Mouse (Mus musculus): ENCODE results near the gene Dnm3. TPM values are rescaled to one million over a fixed set of nuclear protein-coding genes. Genes with fewer than 3 reads are reported as not detected.

Gene Dnm3
- total and polyA plus RNA-seq, 3 experiments: not detected

DNA sequence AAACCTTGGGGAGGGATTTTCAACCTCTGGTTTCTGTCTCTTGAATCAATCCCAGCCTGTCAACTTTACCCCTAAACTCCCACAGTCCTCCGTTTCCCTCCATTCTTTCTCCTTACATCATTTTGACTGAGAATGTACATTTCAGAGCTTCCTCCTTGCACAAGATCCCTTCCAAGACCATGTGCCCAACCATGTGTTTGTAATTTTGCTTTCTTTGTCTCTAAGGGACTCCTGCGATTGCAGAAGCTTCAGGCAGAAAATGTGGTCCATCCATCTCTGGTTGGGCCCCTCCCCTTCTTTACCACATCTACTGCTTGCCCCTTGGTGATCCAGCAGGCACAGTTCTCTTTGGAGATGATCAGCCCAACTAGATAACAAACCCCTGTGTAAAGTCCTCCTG is 165.2 kb downstream of the Dnm3 start:
- DNase-seq (ENCODE audit: low read depth, low spot score): no peak
- no peak overlapping the region for H3K9ac ChIP-seq (ENCODE audit: control insufficient read depth, low read depth, low read length, poor library complexity, severe bottlenecking)
- TF ChIP-seq KAT2A (conservative IDR thresholded peaks at IDR 0.05; ENCODE audit: low read depth, low read length) (no peak), NRF1 (IDR thresholded peaks at IDR 0.05; ENCODE audit: insufficient read depth, low read depth, low read length, poor library complexity, severe bottlenecking) (no peak), ZMIZ1 (IDR thresholded peaks at IDR 0.05; ENCODE audit: low read depth, low read length) (no peak), TBP (IDR thresholded peaks at IDR 0.05; ENCODE audit: low read depth, low read length) (no peak), SIN3A (IDR thresholded peaks at IDR 0.05; ENCODE audit: low read length) (no peak), BHLHE40 (IDR thresholded peaks at IDR 0.05; ENCODE audit: borderline replicate concordance, low read depth, low read length) (no peak), MYC (IDR thresholded peaks at IDR 0.05; ENCODE audit: low read depth, low read length) (no peak), MAFK (IDR thresholded peaks at IDR 0.05; ENCODE audit: borderline replicate concordance, low read depth, low read length) (no peak), TCF12 (IDR thresholded peaks at IDR 0.05; ENCODE audit: low read depth, low read length) (no peak), NELFE (IDR thresholded peaks at IDR 0.05; ENCODE audit: low read depth, low read length) (no peak), RCOR1 (IDR thresholded peaks at IDR 0.05; ENCODE audit: low read depth, low read length) (no peak), SMC3 (IDR thresholded peaks at IDR 0.05; ENCODE audit: low read depth, low read length) (no peak), CHD2 (IDR thresholded peaks at IDR 0.05; ENCODE audit: low read length) (no peak), CTCF (IDR thresholded peaks at IDR 0.05 in 2 of 3, conservative IDR thresholded peaks at IDR 0.05 in 1 of 3; ENCODE audit: control insufficient read depth in 1 of 3, insufficient read depth in 1 of 3, low read depth in 2 of 3, low read length in 3 of 3, poor library complexity in 1 of 3, severe bottlenecking in 1 of 3) (no peak)
- H3K27ac ChIP-seq (ENCODE audit: control insufficient read depth, low read depth, low read length): no peak overlapping the region
- H3K4me3 ChIP-seq (ENCODE audit: control insufficient read depth in 1 of 2, insufficient read depth in 1 of 2, low read depth in 2 of 2, low read length in 2 of 2): no peak overlapping the region
- no peaks in the 10 kb centered on the region for H3K9me3 ChIP-seq (replicated peaks; ENCODE audit: insufficient read depth, low read length)
- no peaks in the 10 kb centered on the region for H3K36me3 ChIP-seq (ENCODE audit: control insufficient read depth in 1 of 2, insufficient read depth in 2 of 2, low read length in 2 of 2)
- H3K79me2 ChIP-seq (ENCODE audit: control insufficient read depth, insufficient read depth, low read length, poor library complexity): no peaks in the 10 kb centered on the region
- H3K27me3 ChIP-seq (ENCODE audit: control insufficient read depth in 1 of 2, insufficient read depth in 2 of 2, low read length in 2 of 2): no peaks in the 10 kb centered on the region; a peak in 1 of 4 replicates
- H3K4me1 ChIP-seq (ENCODE audit: control insufficient read depth in 1 of 2, insufficient read depth in 2 of 2, low read length in 2 of 2): no peaks in the 10 kb centered on the region

DNA sequence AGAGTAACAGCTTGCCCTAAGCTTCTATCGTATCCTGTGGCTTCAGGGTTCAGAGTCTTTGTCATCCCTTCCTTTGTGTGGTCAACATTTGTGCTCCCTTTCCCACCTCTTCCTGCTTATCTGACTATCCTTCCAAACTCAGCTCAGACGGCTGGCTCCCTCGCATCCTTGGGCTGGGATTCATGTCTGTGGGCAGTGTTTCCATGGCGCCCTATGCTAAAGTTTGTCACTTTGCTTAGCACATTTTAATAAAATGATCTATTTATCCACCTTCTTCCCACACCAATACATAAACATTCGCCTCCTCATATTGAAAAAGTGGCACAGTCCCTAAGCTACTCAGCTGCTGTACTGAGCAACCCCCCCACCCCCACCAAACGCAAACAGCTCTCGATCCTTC is 165.7 kb downstream of the Dnm3 start:
- no peak overlapping the region for H3K9ac ChIP-seq (ENCODE audit: control insufficient read depth, low read depth, low read length, poor library complexity, severe bottlenecking)
- no peaks in the 10 kb centered on the region for H3K36me3 ChIP-seq (ENCODE audit: control insufficient read depth in 1 of 2, insufficient read depth in 2 of 2, low read length in 2 of 2)
- H3K27me3 ChIP-seq (ENCODE audit: control insufficient read depth in 1 of 2, insufficient read depth in 2 of 2, low read length in 2 of 2): no peaks in the 10 kb centered on the region
- no peaks in the 10 kb centered on the region for H3K9me3 ChIP-seq (replicated peaks; ENCODE audit: insufficient read depth, low read length)
- no peak overlapping the region for H3K27ac ChIP-seq (ENCODE audit: control insufficient read depth, low read depth, low read length)
- no peak for DNase-seq (ENCODE audit: low read depth, low spot score)
- TF ChIP-seq ETS1 (IDR thresholded peaks at IDR 0.05; ENCODE audit: low read depth, low read length): no peak
- TF ChIP-seq BHLHE40 (IDR thresholded peaks at IDR 0.05; ENCODE audit: borderline replicate concordance, low read depth, low read length): no peak
- TF ChIP-seq ZC3H11A (IDR thresholded peaks at IDR 0.05; ENCODE audit: low read depth, low read length): no peak
- no peak for TF ChIP-seq GATA1 (IDR thresholded peaks at IDR 0.05; ENCODE audit: low read depth, low read length)
- TF ChIP-seq TCF12 (IDR thresholded peaks at IDR 0.05; ENCODE audit: low read depth, low read length): no peak
- TF ChIP-seq GABPA (IDR thresholded peaks at IDR 0.05; ENCODE audit: low read depth, low read length): no peak
- no peak for TF ChIP-seq RCOR1 (IDR thresholded peaks at IDR 0.05; ENCODE audit: low read depth, low read length)
- no peak for TF ChIP-seq CHD1 (IDR thresholded peaks at IDR 0.05; ENCODE audit: low read depth, low read length)
- no peak for TF ChIP-seq SIN3A (IDR thresholded peaks at IDR 0.05; ENCODE audit: low read length)
- TF ChIP-seq CTCF (IDR thresholded peaks at IDR 0.05 in 2 of 3, conservative IDR thresholded peaks at IDR 0.05 in 1 of 3; ENCODE audit: control insufficient read depth in 1 of 3, insufficient read depth in 1 of 3, low read depth in 2 of 3, low read length in 3 of 3, poor library complexity in 1 of 3, severe bottlenecking in 1 of 3): no peak
- no peak for TF ChIP-seq NRF1 (IDR thresholded peaks at IDR 0.05; ENCODE audit: insufficient read depth, low read depth, low read length, poor library complexity, severe bottlenecking)
- no peak for TF ChIP-seq USF2 (IDR thresholded peaks at IDR 0.05; ENCODE audit: borderline replicate concordance in 1 of 2, insufficient read depth in 1 of 2, low read depth in 1 of 2, low read length in 2 of 2)
- TF ChIP-seq JUND (IDR thresholded peaks at IDR 0.05; ENCODE audit: low read depth, low read length): no peak
- no peak for TF ChIP-seq ZMIZ1 (IDR thresholded peaks at IDR 0.05; ENCODE audit: low read depth, low read length)
- H3K4me1 ChIP-seq (ENCODE audit: control insufficient read depth in 1 of 2, insufficient read depth in 2 of 2, low read length in 2 of 2): no peaks in the 10 kb centered on the region
- no peak overlapping the region for H3K4me3 ChIP-seq (ENCODE audit: control insufficient read depth in 1 of 2, insufficient read depth in 1 of 2, low read depth in 2 of 2, low read length in 2 of 2)
- H3K79me2 ChIP-seq (ENCODE audit: control insufficient read depth, insufficient read depth, low read length, poor library complexity): no peaks in the 10 kb centered on the region
